Mouse (Mus musculus) forebrain, embryonic 13.5 days (tissue): ENCODE results near the gene Pgrmc2. TPM values are rescaled to one million over a fixed set of nuclear protein-coding genes. Genes with fewer than 3 reads are reported as not detected.
A peak's percentile ranks its signal among the peaks of the same experiment; 100 is the strongest.

Source experiments
- ATAC-seq: fragments of 200-750 bp; cut with Nextera tagmentation; 2 replicates; pipeline ENCODE4 v1.8.0; 2017
- H3K27ac ChIP-seq: fragments of 300-500 bp; sonication (generic); 2 replicates; pipeline ENCODE4 v1.5.1; 2015; ENCODE audit warnings: inconsistent platforms, mild to moderate bottlenecking, moderate library complexity
- H3K27me3 ChIP-seq: fragments of 300-500 bp; sonication (generic); 2 replicates; pipeline ENCODE4 v1.6.1; 2015; ENCODE audit warnings: mild to moderate bottlenecking, inconsistent platforms
- H3K36me3 ChIP-seq: fragments of 300-500 bp; sonication (generic); 2 replicates; pipeline ENCODE4 v1.6.1; 2015; ENCODE audit warnings: mild to moderate bottlenecking, inconsistent platforms; ENCODE audit not compliant: poor library complexity, severe bottlenecking
- H3K4me1 ChIP-seq: fragments of 300-500 bp; sonication (generic); 2 replicates; pipeline ENCODE4 v1.6.1; 2015; ENCODE audit warnings: inconsistent platforms
- H3K4me2 ChIP-seq: fragments of 300-500 bp; sonication (generic); 2 replicates; pipeline ENCODE4 v1.6.1; 2015; ENCODE audit warnings: inconsistent platforms, mild to moderate bottlenecking, moderate library complexity
- H3K4me3 ChIP-seq: fragments of 300-500 bp; sonication (generic); 2 replicates; pipeline ENCODE4 v1.5.1; 2015; ENCODE audit warnings: mild to moderate bottlenecking, inconsistent platforms
- H3K9ac ChIP-seq: fragments of 300-500 bp; sonication (generic); 2 replicates; pipeline ENCODE4 v1.6.1; 2015; ENCODE audit warnings: mild to moderate bottlenecking, inconsistent platforms
- H3K9me3 ChIP-seq: fragments of 300-500 bp; sonication (generic); replicated peaks from 2 replicates; pipeline ENCODE4 v1.6.1; 2016; ENCODE audit warnings: inconsistent platforms
- WGBS: fragments of 180-500 bp; shearing (Covaris S2); methylation state at CpG from one replicate; pipeline ENCODE4 v1.1.7; 2015; 5-methylcytosine and 5-hydroxymethylcytosine counted together
- polyA plus RNA-seq: library from polyadenylated mRNA; unstranded; fragments of >200 nt; fragmentation: Nextera tagmentation; extraction: Ambion mirVana; gene quantifications from 2 replicates; pipeline ENCODE4 v1.2.1, GENCODE M21; 2015

Gene Pgrmc2
- polyA plus RNA-seq, 1 experiment from 2014 or later: 26.0 TPM

DNA sequence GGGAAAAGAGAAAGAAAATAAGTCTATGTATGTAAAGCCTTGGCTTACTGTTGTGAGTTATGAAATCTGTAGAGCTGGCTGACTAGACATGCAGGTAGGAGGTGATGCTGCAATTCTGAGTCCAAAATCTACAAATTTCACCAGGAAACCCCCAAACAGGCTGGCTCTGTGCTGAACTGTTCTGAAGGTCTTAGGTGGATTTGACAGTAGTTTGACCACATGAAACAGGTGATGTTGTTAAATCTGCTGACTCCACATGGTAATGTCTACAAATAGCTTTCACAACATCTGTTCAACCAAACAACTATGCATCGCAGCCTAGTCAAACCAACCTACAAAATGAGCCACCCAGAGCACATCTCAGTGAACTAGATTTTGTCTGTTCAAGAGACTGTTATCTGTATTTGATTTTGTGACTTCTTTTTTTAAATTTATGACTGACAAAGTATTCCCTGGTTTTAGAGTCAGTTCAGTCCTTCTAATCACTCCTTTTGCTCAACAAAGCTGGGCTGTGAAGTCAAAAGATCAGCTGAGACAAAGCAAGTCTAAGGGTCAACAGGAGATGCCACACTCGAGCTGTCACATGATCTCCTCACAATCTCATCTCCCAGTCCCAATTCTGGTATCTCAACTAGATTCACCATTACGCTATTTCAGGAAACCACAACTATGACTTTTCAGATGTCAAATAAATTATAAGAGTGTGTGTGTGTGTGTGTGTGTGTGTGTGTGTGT lies 20.8 kb downstream of the Pgrmc2 start:
- WGBS: 91% methylated on average over 3 of the region's 3 CpGs
- Histone ChIP-seq H3K9ac (no peak overlapping the region), H3K27ac (no peak overlapping the region), H3K4me1 (0 out of 2 replicates have a peak, but pooled peaks cover 5% of the 10 kb centered on the region), H3K36me3 (peaks cover 30% of the 10 kb centered on the region), H3K9me3 (no peaks in the 10 kb centered on the region), H3K27me3 (no peaks in the 10 kb centered on the region), H3K4me2 (no peak overlapping the region), H3K4me3 (no peak overlapping the region)
- ATAC-seq: no peak

- H3K27me3 ChIP-seq: no peaks in the 10 kb centered on the region
- no peaks in the 10 kb centered on the region for H3K9me3 ChIP-seq
- no peak overlapping the region for H3K4me3 ChIP-seq
- H3K4me2 ChIP-seq: no peak overlapping the region
- 90% methylated on average over 3 of the region's 3 CpGs for WGBS
- peaks cover 13% of the 10 kb centered on the region for H3K36me3 ChIP-seq
- no peak overlapping the region for H3K9ac ChIP-seq
- ATAC-seq: no peak
- no peak overlapping the region for H3K27ac ChIP-seq
- H3K4me1 ChIP-seq: 0 out of 2 replicates have a peak, but pooled peaks cover 5% of the 10 kb centered on the region
Observed at GRCm38 (mm10) chr3:41059249-41059648, 23.6 kb downstream of the Pgrmc2 start.

DNA sequence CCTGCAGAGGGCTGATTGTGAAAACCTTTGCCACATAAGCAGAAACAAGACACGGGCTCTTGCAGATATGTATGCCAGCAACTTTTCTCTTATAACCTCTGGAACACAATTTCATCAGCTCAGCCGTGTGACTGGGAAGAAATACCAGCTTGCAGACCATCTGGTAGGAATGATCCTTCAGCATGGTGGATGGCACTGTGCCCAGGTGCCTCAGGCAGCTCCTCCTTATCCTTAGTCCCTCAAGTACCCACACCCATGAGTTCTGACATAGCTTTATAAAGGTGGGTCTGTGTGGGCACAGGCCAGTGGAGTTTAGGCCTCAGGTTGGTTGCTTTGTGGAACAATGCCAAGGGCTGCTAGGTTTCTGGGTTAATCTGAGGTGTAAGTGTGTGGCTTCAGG lies 24.5 kb downstream of the Pgrmc2 start:
- peaks cover 4% of the 10 kb centered on the region for H3K36me3 ChIP-seq
- no peak overlapping the region for H3K4me3 ChIP-seq
- ATAC-seq: peak; percentile 79
- H3K4me2 ChIP-seq: no peak overlapping the region
- peak overlapping the region; percentile 3; the same call in 1 of the 2 replicates for H3K27ac ChIP-seq
- no peaks in the 10 kb centered on the region for H3K27me3 ChIP-seq
- no peaks in the 10 kb centered on the region for H3K9me3 ChIP-seq
- WGBS: 72% methylated on average over 2 of the region's 2 CpGs
- 0 out of 2 replicates have a peak, but pooled peaks cover 5% of the 10 kb centered on the region for H3K4me1 ChIP-seq
- H3K9ac ChIP-seq: no peak overlapping the region

DNA sequence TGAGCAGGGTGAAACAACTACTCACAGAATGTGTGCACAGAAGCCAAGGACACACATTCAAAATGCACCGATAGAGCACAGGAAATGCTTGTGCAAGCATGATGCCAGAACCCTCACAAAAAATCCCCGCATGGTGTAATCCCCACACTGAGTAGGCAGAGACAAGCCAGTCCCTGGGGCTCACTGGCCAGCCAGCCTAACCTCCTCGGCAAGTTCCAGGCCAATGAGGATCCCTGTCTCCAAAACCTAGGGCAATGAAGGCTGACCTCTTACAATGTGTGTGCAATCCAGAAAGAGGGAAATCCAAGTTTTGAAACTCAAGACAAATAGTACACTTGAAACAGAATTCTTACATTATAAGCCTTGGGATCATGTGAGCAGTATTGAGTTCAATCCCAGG lies 29.5 kb downstream of the Pgrmc2 start:
- ATAC-seq: no peak
- H3K4me3 ChIP-seq: no peak overlapping the region
- no peaks in the 10 kb centered on the region for H3K27me3 ChIP-seq
- 0 out of 2 replicates have a peak, but pooled peaks cover 5% of the 10 kb centered on the region for H3K4me1 ChIP-seq
- no peak overlapping the region for H3K27ac ChIP-seq
- WGBS: 90% methylated on average over 3 of the region's 3 CpGs
- H3K4me2 ChIP-seq: no peak overlapping the region
- H3K36me3 ChIP-seq: no peaks in the 10 kb centered on the region
- no peaks in the 10 kb centered on the region for H3K9me3 ChIP-seq
- H3K9ac ChIP-seq: no peak overlapping the region

DNA sequence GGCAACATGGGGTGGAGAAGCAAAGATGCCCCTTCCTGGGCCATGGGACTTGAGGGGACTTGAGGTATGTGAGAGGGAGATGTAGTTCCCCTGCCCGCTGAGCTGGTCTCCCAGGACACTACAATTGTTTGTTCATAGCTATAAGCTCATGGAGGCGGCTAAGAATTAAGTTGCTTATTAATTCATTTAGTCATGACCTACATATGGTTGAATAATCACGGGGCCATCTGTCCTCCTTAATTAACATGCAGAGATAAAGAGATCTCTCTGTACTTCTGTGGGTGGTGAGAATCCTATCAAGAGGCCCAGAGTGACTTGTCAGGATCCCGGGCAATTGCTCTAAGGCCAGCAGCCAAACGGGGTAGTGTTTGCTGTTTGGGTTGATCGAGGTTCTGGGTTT lies 35.0 kb downstream of the Pgrmc2 start:
- H3K4me3 ChIP-seq: no peak overlapping the region
- no peaks in the 10 kb centered on the region for H3K36me3 ChIP-seq
- H3K4me2 ChIP-seq: no peak overlapping the region
- no peaks in the 10 kb centered on the region for H3K9me3 ChIP-seq
- ATAC-seq: no peak
- H3K27me3 ChIP-seq: no peaks in the 10 kb centered on the region
- no peaks in the 10 kb centered on the region for H3K4me1 ChIP-seq
- WGBS: 87% methylated on average over 6 of the region's 6 CpGs
- no peak overlapping the region for H3K27ac ChIP-seq
- H3K9ac ChIP-seq: no peak overlapping the region

DNA sequence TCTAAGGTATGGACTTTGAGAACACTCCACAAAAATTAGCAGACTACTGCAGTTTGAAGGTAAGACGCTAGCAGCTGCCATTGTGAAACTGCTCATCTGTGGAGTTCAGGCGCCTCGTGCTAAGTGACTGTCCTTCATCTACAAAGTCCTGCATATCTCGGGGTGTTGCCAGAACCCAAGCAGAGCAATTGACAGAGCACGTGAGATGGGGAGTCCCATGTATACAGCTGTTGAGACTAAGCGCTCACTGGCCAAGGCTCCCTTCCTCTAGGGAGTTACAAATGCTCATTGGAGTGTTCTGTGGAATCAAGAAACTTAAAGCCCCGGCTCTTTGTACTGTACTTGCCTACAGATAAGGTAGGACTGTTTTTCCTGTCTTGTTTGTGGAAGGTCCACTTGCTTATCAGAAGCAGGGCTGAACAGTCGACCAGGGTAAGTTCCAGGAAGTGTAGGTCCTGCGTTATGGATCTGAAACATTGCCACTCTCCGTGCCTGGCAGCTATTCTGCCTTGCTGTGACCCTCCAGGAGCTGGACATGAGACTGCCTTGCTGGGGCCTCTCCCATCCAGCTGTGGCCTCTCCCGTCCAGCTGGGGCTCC lies 39.0 kb downstream of the Pgrmc2 start:
- H3K4me1 ChIP-seq: no peaks in the 10 kb centered on the region
- no peaks in the 10 kb centered on the region for H3K9me3 ChIP-seq
- ATAC-seq: no peak
- no peak overlapping the region for H3K4me2 ChIP-seq
- H3K36me3 ChIP-seq: no peaks in the 10 kb centered on the region
- no peak overlapping the region for H3K9ac ChIP-seq
- 77% methylated on average over 11 of the region's 11 CpGs for WGBS
- no peak overlapping the region for H3K27ac ChIP-seq
- no peak overlapping the region for H3K4me3 ChIP-seq
- no peaks in the 10 kb centered on the region for H3K27me3 ChIP-seq

DNA sequence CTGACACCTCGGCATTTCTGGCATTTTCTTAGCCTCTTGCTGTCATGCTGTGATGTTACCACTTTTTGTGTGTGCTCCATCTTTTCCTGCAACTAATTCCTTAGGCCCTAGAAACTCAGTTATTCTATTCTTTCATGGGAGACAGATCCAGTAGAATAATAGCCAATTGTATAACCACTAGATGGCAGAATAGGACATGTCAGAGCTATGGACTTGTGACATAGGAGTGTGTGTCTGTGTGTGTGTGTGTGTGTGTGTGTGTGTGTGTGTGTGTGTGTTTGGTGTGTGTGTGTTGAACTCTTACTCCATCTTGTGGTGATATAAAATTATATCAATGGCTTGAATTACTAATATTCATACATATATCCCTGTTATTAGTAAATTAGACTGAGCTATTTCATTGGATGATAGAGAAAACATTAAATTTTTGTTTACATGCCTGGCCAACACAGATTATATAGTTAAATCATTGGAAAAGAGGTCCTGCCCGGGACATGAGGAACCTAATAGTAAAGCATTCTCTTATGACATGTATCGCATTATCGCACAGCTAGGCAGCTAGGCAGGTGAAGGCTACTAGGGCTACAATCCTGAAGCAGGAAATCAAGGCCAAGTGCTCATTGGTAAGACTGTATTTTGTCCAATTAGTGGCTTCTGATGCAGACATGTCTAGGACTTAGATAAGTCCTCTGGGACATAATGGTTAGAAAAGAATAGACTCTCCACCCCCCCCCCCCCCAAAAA lies 40.5 kb downstream of the Pgrmc2 start:
- ATAC-seq: peak; percentile 80
- H3K9me3 ChIP-seq: no peaks in the 10 kb centered on the region
- WGBS: 85% methylated on average over 4 of the region's 4 CpGs
- no peak overlapping the region for H3K27ac ChIP-seq
- H3K4me1 ChIP-seq: no peaks in the 10 kb centered on the region
- no peak overlapping the region for H3K4me2 ChIP-seq
- H3K36me3 ChIP-seq: no peaks in the 10 kb centered on the region
- H3K9ac ChIP-seq: no peak overlapping the region
- no peaks in the 10 kb centered on the region for H3K27me3 ChIP-seq
- no peak overlapping the region for H3K4me3 ChIP-seq

GRCm38 (mm10) chr3:41041241-41041640 lies 41.6 kb downstream of the Pgrmc2 start:
- 82% methylated on average over 5 of the region's 5 CpGs for WGBS
- ATAC-seq: no peak
- Histone ChIP-seq H3K4me1 (no peaks in the 10 kb centered on the region), H3K4me2 (no peak overlapping the region), H3K27ac (no peak overlapping the region), H3K4me3 (no peak overlapping the region), H3K9me3 (no peaks in the 10 kb centered on the region), H3K9ac (no peak overlapping the region), H3K36me3 (no peaks in the 10 kb centered on the region), H3K27me3 (no peaks in the 10 kb centered on the region)

DNA sequence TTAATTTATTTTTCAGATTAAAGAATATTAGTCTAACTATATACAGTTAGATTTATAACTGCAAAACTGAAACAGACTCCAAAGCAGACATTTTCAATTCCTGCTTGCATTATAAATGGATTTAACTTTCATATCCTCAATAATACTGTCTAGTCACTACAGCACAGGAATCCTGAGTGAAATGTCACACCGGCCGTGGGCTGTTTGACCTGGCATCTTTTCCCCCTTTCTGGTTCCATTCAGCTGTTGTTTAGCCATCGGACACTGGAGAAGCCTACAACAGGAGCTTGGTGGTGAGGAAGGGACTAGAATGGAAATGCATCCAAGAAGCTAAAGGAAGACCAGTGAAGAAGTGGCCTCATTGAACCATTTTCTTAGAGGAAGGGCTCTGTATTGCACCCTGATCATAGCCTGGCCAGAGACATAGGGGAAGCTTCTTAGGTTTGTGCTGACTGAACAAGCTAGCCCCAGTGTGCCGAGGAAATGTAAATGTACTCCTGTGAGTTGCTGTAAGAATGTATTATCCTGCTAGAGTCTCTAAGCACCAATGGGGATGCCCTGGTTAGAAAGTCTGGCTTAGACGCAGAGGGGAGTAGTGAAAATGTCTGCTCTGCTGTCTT lies 44.4 kb downstream of the Pgrmc2 start:
- ATAC-seq: no peak
- WGBS: 67% methylated on average over 5 of the region's 5 CpGs
- no peak overlapping the region for H3K4me2 ChIP-seq

GRCm38 (mm10) chr3:41031286-41032210 lies 51.3 kb downstream of the Pgrmc2 start:
- H3K9me3 ChIP-seq: no peaks in the 10 kb centered on the region
- H3K27ac ChIP-seq: no peak overlapping the region
- no peak overlapping the region for H3K4me2 ChIP-seq
- no peaks in the 10 kb centered on the region for H3K4me1 ChIP-seq
- WGBS: 84% methylated on average over 12 of the region's 12 CpGs
- no peaks in the 10 kb centered on the region for H3K27me3 ChIP-seq
- no peak overlapping the region for H3K4me3 ChIP-seq
- no peaks in the 10 kb centered on the region for H3K36me3 ChIP-seq
- ATAC-seq: no peak
- H3K9ac ChIP-seq: no peak overlapping the region

More for the DNA sequence above, 44.4 kb downstream of the Pgrmc2 start:
- H3K36me3 ChIP-seq: no peaks in the 10 kb centered on the region
- no peak overlapping the region for H3K4me3 ChIP-seq
- no peaks in the 10 kb centered on the region for H3K4me1 ChIP-seq
- H3K27ac ChIP-seq: no peak overlapping the region
- no peaks in the 10 kb centered on the region for H3K9me3 ChIP-seq
- no peaks in the 10 kb centered on the region for H3K27me3 ChIP-seq
- no peak overlapping the region for H3K9ac ChIP-seq

- H3K27me3 ChIP-seq: no peaks in the 10 kb centered on the region
- no peak overlapping the region for H3K27ac ChIP-seq
- H3K36me3 ChIP-seq: no peaks in the 10 kb centered on the region
- no peak for ATAC-seq
- no peaks in the 10 kb centered on the region for H3K4me1 ChIP-seq
- H3K4me2 ChIP-seq: no peak overlapping the region
- no peak overlapping the region for H3K9ac ChIP-seq
- H3K9me3 ChIP-seq: no peaks in the 10 kb centered on the region
- 88% methylated on average over 1 of the region's 1 CpGs for WGBS
- H3K4me3 ChIP-seq: no peak overlapping the region
Observed at GRCm38 (mm10) chr3:41030705-41031104, 52.1 kb downstream of the Pgrmc2 start.
